Mouse (Mus musculus): ENCODE results near the gene Ildr1. TPM values are rescaled to one million over a fixed set of nuclear protein-coding genes. Genes with fewer than 3 reads are reported as not detected.

The Ildr1 gene
- polyA plus RNA-seq, 1 experiment from 2014 or later = 0.51 TPM

GRCm38 (mm10) chr16:36708751-36709150, 15.0 kb downstream of the Ildr1 start:
- Histone ChIP-seq H3K9me3 (no peaks in the 10 kb centered on the region), H3K4me2 (no peak overlapping the region), H3K27ac (no peak overlapping the region), H3K4me3 (replicated peaks) (no peak overlapping the region), H3K27me3 (no peaks in the 10 kb centered on the region), H3K4me1 (no peaks in the 10 kb centered on the region), H3K9ac (no peak overlapping the region), H3K36me3 (replicated peaks) (no peaks in the 10 kb centered on the region)
- 86% methylated on average over 7 of the region's 7 CpGs for WGBS
- no peak for ATAC-seq (ENCODE audit: low FRiP score)

- ATAC-seq (ENCODE audit: low FRiP score) = no peak
- Histone ChIP-seq H3K4me1 (no peaks in the 10 kb centered on the region), H3K4me3 (replicated peaks) (no peak overlapping the region), H3K36me3 (replicated peaks) (no peaks in the 10 kb centered on the region), H3K9me3 (no peaks in the 10 kb centered on the region), H3K9ac (no peak overlapping the region), H3K4me2 (no peak overlapping the region), H3K27ac (no peak overlapping the region), H3K27me3 (no peaks in the 10 kb centered on the region)
- WGBS = 95% methylated on average over 17 of the region's 17 CpGs
These were observed 15.6 kb downstream of the Ildr1 start for GRCm38 (mm10) chr16:36709405-36709804.

DNA sequence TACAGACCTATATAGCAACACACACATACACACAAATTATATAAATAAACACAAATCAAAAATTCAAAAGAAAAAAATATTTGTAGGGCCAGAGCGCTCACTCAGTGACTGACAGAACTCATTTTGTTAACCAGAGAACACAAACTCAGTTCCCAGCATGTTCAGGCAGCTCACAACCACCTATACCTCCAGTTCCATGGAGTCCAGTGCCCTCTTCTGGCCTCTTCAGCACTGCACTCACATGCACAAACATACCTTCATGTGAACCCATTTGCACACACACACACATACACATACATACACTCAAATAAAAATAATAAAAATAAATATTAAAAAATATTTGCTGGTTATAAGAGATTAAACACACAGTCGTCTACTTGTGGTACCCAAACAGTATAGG, 17.0 kb downstream of the Ildr1 start:
- no peaks in the 10 kb centered on the region for H3K36me3 ChIP-seq (replicated peaks)
- ATAC-seq (ENCODE audit: low FRiP score) = no peak
- no peak overlapping the region for H3K4me2 ChIP-seq
- H3K9ac ChIP-seq = no peak overlapping the region
- H3K4me3 ChIP-seq (replicated peaks) = no peak overlapping the region
- WGBS = 91% methylated on average over 2 of the region's 2 CpGs
- no peaks in the 10 kb centered on the region for H3K27me3 ChIP-seq
- no peak overlapping the region for H3K27ac ChIP-seq
- H3K9me3 ChIP-seq = no peaks in the 10 kb centered on the region
- H3K4me1 ChIP-seq = no peaks in the 10 kb centered on the region

DNA sequence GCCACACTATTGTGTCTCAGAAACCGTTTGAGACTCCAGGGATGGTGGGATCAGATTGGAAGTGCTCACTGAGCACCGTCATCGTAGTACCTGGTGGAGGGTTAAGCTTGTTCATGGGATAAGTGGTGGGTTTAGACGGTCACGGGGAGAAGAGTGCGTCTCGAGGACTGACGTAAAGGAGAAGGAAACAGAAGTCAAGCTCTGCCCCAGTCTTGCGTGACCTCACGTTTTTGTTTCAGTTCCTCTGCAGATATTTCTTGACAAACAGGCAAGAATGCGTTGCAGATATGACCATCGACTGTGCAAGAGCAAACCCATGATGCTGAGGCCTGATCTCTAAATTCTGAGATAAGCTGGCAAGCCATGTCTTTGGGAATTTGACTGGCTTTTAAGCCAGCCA, 18.0 kb downstream of the Ildr1 start:
- no peak overlapping the region for H3K4me2 ChIP-seq
- H3K9ac ChIP-seq = no peak overlapping the region
- H3K27me3 ChIP-seq = no peaks in the 10 kb centered on the region
- H3K4me3 ChIP-seq (replicated peaks) = no peak overlapping the region
- H3K4me1 ChIP-seq = no peaks in the 10 kb centered on the region
- WGBS = 92% methylated on average over 12 of the region's 12 CpGs
- no peaks in the 10 kb centered on the region for H3K9me3 ChIP-seq
- H3K36me3 ChIP-seq (replicated peaks) = no peaks in the 10 kb centered on the region
- ATAC-seq (ENCODE audit: low FRiP score) = no peak
- no peak overlapping the region for H3K27ac ChIP-seq

DNA sequence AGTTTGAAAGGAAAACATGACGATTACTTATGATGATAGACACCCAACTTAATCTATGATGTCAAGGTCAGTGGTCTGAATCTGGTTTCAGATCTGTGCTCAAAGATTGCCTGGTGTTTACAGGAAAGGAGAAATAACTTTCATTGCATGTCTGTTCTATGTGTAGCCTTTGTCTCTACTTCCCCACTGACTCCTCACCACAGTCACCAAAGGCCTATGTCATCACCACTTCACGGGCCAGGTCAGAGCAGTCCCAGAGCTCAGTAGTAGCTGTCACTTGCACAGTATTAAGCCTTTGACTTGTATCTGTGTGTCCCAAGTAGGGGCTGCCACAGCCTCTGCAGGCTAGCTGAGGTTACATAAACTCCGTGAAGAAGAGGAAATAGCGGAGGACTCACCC, 23.7 kb downstream of the Ildr1 start:
- Histone ChIP-seq H3K4me2 (no peak overlapping the region), H3K36me3 (replicated peaks) (no peaks in the 10 kb centered on the region), H3K9me3 (no peaks in the 10 kb centered on the region), H3K27ac (no peak overlapping the region), H3K4me1 (no peaks in the 10 kb centered on the region), H3K4me3 (replicated peaks) (no peak overlapping the region), H3K9ac (no peak overlapping the region), H3K27me3 (no peaks in the 10 kb centered on the region)
- 92% methylated on average over 4 of the region's 4 CpGs for WGBS
- ATAC-seq (ENCODE audit: low FRiP score) = no peak

GRCm38 (mm10) chr16:36718637-36719036, 24.9 kb downstream of the Ildr1 start:
- no peaks in the 10 kb centered on the region for H3K9me3 ChIP-seq
- no peak overlapping the region for H3K9ac ChIP-seq
- no peaks in the 10 kb centered on the region for H3K36me3 ChIP-seq (replicated peaks)
- no peaks in the 10 kb centered on the region for H3K27me3 ChIP-seq
- no peak overlapping the region for H3K4me2 ChIP-seq
- H3K4me1 ChIP-seq = no peaks in the 10 kb centered on the region
- no peak overlapping the region for H3K27ac ChIP-seq
- ATAC-seq (ENCODE audit: low FRiP score) = no peak
- H3K4me3 ChIP-seq (replicated peaks) = no peak overlapping the region

GRCm38 (mm10) chr16:36720194-36721055, 26.6 kb downstream of the Ildr1 start:
- no peak overlapping the region for H3K27ac ChIP-seq
- H3K36me3 ChIP-seq (replicated peaks) = no peaks in the 10 kb centered on the region
- H3K27me3 ChIP-seq = no peaks in the 10 kb centered on the region
- no peak for ATAC-seq (ENCODE audit: low FRiP score)
- H3K4me3 ChIP-seq (replicated peaks) = no peak overlapping the region
- H3K9me3 ChIP-seq = no peaks in the 10 kb centered on the region
- WGBS = 57% methylated on average over 13 of the region's 13 CpGs
- no peak overlapping the region for H3K9ac ChIP-seq
- no peak overlapping the region for H3K4me2 ChIP-seq
- H3K4me1 ChIP-seq = no peaks in the 10 kb centered on the region

DNA sequence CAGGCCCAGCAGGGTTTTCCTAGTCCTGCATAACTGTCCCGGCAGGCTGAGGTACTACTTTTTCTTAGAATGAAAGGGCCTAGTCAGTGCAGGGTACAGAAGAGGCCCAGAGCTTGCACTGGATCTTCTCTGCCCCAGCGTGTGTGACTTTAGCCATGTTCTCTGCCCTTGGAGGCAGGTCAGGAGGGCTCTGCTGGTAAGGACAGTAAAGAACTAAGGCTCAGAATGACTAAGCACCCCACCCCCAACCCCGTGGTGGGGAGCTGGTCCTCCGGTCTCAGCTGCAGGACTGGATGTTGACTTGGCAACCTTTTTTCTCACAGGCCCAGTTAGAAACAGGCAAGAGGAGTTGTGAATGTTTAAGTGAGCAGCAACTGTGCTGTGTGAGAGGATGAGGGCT, 29.0 kb downstream of the Ildr1 start:
- H3K4me1 ChIP-seq = no peaks in the 10 kb centered on the region
- no peak overlapping the region for H3K27ac ChIP-seq
- WGBS = 16% methylated on average over 4 of the region's 4 CpGs
- no peaks in the 10 kb centered on the region for H3K9me3 ChIP-seq
- no peaks in the 10 kb centered on the region for H3K36me3 ChIP-seq (replicated peaks)
- H3K9ac ChIP-seq = no peak overlapping the region
- no peak for ATAC-seq (ENCODE audit: low FRiP score)
- H3K4me2 ChIP-seq = no peak overlapping the region
- no peak overlapping the region for H3K4me3 ChIP-seq (replicated peaks)
- H3K27me3 ChIP-seq = no peaks in the 10 kb centered on the region

DNA sequence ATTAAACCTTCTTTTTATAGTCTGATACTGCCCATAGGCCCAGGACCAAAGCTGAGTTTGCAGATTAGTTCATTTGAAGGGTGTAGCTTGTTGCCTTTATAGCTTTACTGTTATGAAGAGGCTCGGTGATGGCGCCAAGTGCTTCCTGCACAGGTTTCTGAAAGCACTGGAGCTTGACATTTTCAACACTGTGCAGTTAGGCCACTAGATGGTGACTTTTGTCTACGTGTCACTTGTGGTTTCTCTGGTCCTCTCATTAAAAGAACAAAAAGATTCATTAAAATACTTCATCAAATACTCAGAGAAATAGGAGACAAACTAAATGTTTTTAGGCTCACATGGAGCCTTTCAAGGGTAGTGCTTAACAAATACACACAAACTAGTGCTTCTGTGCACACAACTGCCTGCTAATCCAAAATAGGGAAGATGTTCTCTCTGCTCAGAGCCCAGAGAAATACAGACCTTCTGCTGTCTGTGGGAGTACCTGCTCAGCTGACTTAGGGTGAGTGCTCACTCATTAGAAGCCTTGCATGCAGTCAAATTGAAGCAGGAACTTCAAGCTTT, 30.2 kb downstream of the Ildr1 start:
- no peak for ATAC-seq (ENCODE audit: low FRiP score)
- no peak overlapping the region for H3K4me3 ChIP-seq (replicated peaks)
- H3K4me2 ChIP-seq = no peak overlapping the region
- H3K9ac ChIP-seq = no peak overlapping the region
- WGBS = 71% methylated on average over 3 of the region's 3 CpGs
- H3K9me3 ChIP-seq = no peaks in the 10 kb centered on the region
- H3K36me3 ChIP-seq (replicated peaks) = no peaks in the 10 kb centered on the region
- H3K27ac ChIP-seq = no peak overlapping the region
- no peaks in the 10 kb centered on the region for H3K27me3 ChIP-seq
- no peaks in the 10 kb centered on the region for H3K4me1 ChIP-seq

DNA sequence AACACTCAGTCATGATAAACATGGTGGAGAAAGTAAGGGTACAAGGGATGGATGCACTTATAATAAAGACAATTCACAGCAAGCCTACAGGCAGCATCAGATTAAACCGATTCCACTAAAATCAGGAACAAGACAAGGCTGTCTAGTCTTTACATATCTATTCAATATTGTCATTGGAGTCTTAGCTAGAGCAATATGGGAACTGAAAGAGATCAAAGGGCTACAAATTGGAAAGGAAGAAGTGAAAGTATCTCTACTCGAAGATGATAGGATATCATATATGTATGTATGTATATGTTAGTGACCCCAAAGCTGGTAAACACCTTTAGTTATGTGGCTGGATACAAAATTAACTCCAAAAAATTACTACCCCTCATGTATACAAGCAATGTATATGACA, 35.2 kb downstream of the Ildr1 start:
- 87% methylated on average over 2 of the region's 2 CpGs for WGBS
- Histone ChIP-seq H3K4me1 (no peaks in the 10 kb centered on the region), H3K36me3 (replicated peaks) (no peaks in the 10 kb centered on the region), H3K27me3 (no peaks in the 10 kb centered on the region), H3K9me3 (no peaks in the 10 kb centered on the region), H3K27ac (no peak overlapping the region), H3K4me3 (replicated peaks) (no peak overlapping the region), H3K4me2 (no peak overlapping the region), H3K9ac (no peak overlapping the region)
- ATAC-seq (ENCODE audit: low FRiP score) = no peak

DNA sequence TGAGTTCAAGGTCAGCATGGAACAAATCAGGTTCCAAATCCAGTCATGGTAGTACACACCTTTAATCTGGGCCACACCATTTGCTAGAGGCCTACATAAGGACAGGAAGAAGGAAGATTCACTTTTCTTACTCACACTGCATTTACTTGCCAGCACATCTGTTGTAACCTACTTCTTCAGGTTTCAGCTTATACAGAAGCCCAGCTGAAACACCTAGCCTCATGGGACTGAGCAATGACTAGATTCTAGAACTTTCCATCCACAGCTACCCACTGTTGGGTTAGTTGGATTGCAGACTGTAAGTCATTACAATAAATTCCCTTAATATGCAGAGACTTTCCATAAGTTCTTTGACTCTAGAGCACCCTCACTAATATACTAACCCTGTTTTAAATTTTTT, 38.8 kb downstream of the Ildr1 start:
- Histone ChIP-seq H3K9me3 (no peaks in the 10 kb centered on the region), H3K4me2 (no peak overlapping the region), H3K27me3 (no peaks in the 10 kb centered on the region), H3K36me3 (replicated peaks) (no peaks in the 10 kb centered on the region), H3K4me3 (replicated peaks) (no peak overlapping the region), H3K27ac (no peak overlapping the region), H3K9ac (no peak overlapping the region), H3K4me1 (no peaks in the 10 kb centered on the region)
- no peak for ATAC-seq (ENCODE audit: low FRiP score)

DNA sequence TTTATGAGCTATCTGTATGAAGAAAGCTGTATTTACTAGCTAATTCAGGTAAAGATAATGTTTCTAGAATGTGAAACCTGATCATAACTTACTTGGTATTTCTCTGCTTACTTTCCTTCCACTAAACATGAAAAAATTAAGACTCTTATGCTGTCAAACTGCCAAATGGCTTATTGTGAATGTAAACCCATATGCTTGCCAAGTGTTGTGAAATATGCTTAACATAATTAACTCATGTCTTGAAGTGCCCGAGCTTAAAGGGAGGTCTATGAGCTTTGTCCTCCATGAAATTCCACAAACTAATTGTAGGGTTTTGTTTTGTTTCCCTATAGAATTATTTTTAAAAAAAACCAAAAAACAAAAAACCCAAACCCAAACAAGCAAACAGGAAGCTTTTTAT, 40.0 kb downstream of the Ildr1 start:
- 69% methylated on average over 1 of the region's 1 CpGs for WGBS
- ATAC-seq (ENCODE audit: low FRiP score) = no peak

GRCm38 (mm10) chr16:36735421-36735820, 41.6 kb downstream of the Ildr1 start:
- Histone ChIP-seq H3K27ac (no peak overlapping the region), H3K9me3 (no peaks in the 10 kb centered on the region), H3K4me1 (no peaks in the 10 kb centered on the region), H3K27me3 (no peaks in the 10 kb centered on the region), H3K36me3 (replicated peaks) (no peaks in the 10 kb centered on the region), H3K4me2 (no peak overlapping the region), H3K4me3 (replicated peaks) (no peak overlapping the region), H3K9ac (no peak overlapping the region)
- 86% methylated on average over 3 of the region's 3 CpGs for WGBS
- ATAC-seq (ENCODE audit: low FRiP score) = no peak

More for the DNA sequence above, 40.0 kb downstream of the Ildr1 start:
- H3K4me2 ChIP-seq = no peak overlapping the region
- no peak overlapping the region for H3K4me3 ChIP-seq (replicated peaks)
- H3K36me3 ChIP-seq (replicated peaks) = no peaks in the 10 kb centered on the region
- no peaks in the 10 kb centered on the region for H3K9me3 ChIP-seq
- H3K27ac ChIP-seq = no peak overlapping the region
- no peaks in the 10 kb centered on the region for H3K4me1 ChIP-seq
- H3K27me3 ChIP-seq = no peaks in the 10 kb centered on the region
- no peak overlapping the region for H3K9ac ChIP-seq

Data from forebrain, embryonic 12.5 days (tissue).